Mouse (Mus musculus) intestine, postnatal 0 days (tissue): ENCODE measurements around the gene B430305J03Rik. TPM values are rescaled to one million over a fixed set of nuclear protein-coding genes. Genes with fewer than 3 reads are reported as not detected.

Experiments used
- ATAC-seq: fragments of 200-750 bp; cut with Nextera tagmentation; 2 replicates; pipeline ENCODE4 v1.8.0; 2017; ENCODE audit warnings: mild to moderate bottlenecking, moderate TSS enrichment, moderate library complexity
- H3K27ac ChIP-seq: fragments of 300-500 bp; sonication (generic); 2 replicates; pipeline ENCODE4 v1.5.1; 2014; ENCODE audit warnings: mild to moderate bottlenecking, low read depth, low read length, moderate library complexity
- H3K27me3 ChIP-seq: fragments of 300-500 bp; sonication (generic); replicated peaks from 2 replicates; pipeline ENCODE4 v1.6.1; 2014; ENCODE audit warnings: low read length, mixed read lengths; ENCODE audit not compliant: control insufficient read depth, insufficient read depth
- H3K36me3 ChIP-seq: fragments of 300-500 bp; sonication (generic); 2 replicates; pipeline ENCODE4 v1.6.1; 2014; ENCODE audit warnings: mild to moderate bottlenecking, moderate library complexity; ENCODE audit not compliant: control insufficient read depth, insufficient read depth
- H3K4me1 ChIP-seq: fragments of 300-500 bp; sonication (generic); replicated peaks from 2 replicates; pipeline ENCODE4 v1.6.1; 2014; ENCODE audit warnings: antibody characterized with exemption, low read length, mixed read lengths; ENCODE audit not compliant: control insufficient read depth, insufficient read depth
- H3K4me2 ChIP-seq: fragments of 300-500 bp; sonication (generic); replicated peaks from 2 replicates; pipeline ENCODE4 v1.6.1; 2014; ENCODE audit warnings: low read depth, mild to moderate bottlenecking, moderate library complexity
- H3K4me3 ChIP-seq: fragments of 300-500 bp; sonication (generic); 2 replicates; pipeline ENCODE4 v1.5.1; 2014; ENCODE audit warnings: low read depth, low read length
- H3K9ac ChIP-seq: fragments of 300-500 bp; sonication (generic); 2 replicates; pipeline ENCODE4 v1.6.1; 2014; ENCODE audit warnings: mild to moderate bottlenecking, low read depth, low read length
- H3K9me3 ChIP-seq: fragments of 300-500 bp; sonication (generic); 2 replicates; pipeline ENCODE4 v1.6.1; 2016; ENCODE audit warnings: mixed run types; ENCODE audit not compliant: control insufficient read depth
- CTCF ChIP-seq: sonication (generic); IDR thresholded peaks from 2 replicates; pipeline ENCODE4 v1.5.1; 2016; ENCODE audit warnings: low read depth, mild to moderate bottlenecking, control low read depth, antibody characterized with exemption, moderate library complexity
- WGBS: fragments of 180-500 bp; shearing (Covaris S2); extraction: QIAGEN DNeasy Blood & Tissue Kit; methylation state at CpG from one replicate; pipeline ENCODE4 v1.1.7; 2014; 5-methylcytosine and 5-hydroxymethylcytosine counted together
- polyA plus RNA-seq: library from polyadenylated mRNA; unstranded; fragments of >200 nt; fragmentation: Nextera tagmentation; extraction: Ambion mirVana; gene quantifications from 2 replicates; pipeline ENCODE4 v1.2.1, GENCODE M21; 2015

B430305J03Rik gene
- polyA plus RNA-seq, 1 experiment from 2014 or later = not detected

- no peak overlapping the region for H3K9ac ChIP-seq
- no peak overlapping the region for H3K27ac ChIP-seq
- no peak for ATAC-seq
- no peaks in the 10 kb centered on the region for H3K36me3 ChIP-seq
- no peak overlapping the region for H3K4me2 ChIP-seq
- TF ChIP-seq CTCF = no peak
- no peaks in the 10 kb centered on the region for H3K27me3 ChIP-seq
- no peak overlapping the region for H3K4me3 ChIP-seq
- no peaks in the 10 kb centered on the region for H3K9me3 ChIP-seq
- 52% methylated on average over 7 of the region's 7 CpGs for WGBS
- no peaks in the 10 kb centered on the region for H3K4me1 ChIP-seq
Observed at GRCm38 (mm10) chr3:61358756-61359293, 6.9 kb downstream of the B430305J03Rik start.

DNA sequence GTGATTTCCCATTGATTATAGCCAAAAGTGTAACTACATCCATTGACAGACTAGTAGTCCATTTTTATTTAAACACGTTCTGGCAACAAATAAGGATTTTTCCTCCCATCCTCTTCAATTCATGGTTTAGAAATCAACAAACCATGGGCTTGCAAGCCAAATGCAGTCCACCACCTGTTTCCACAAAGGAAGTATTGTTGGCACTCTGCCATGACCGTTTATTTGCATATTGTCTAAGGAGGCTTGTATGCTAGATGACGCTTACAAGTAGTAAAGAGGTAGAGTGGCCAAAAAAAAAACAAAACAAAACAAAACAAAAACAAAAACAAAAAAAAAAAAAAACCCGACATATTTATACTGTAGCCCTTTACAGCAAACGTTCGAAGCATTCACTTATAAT lies 7.6 kb downstream of the B430305J03Rik start:
- no peaks in the 10 kb centered on the region for H3K9me3 ChIP-seq
- H3K27ac ChIP-seq = no peak overlapping the region
- no peaks in the 10 kb centered on the region for H3K36me3 ChIP-seq
- TF ChIP-seq CTCF = no peak
- no peaks in the 10 kb centered on the region for H3K4me1 ChIP-seq
- H3K27me3 ChIP-seq = no peaks in the 10 kb centered on the region
- H3K4me3 ChIP-seq = no peak overlapping the region
- 57% methylated on average over 6 of the region's 6 CpGs for WGBS
- no peak overlapping the region for H3K9ac ChIP-seq
- H3K4me2 ChIP-seq = no peak overlapping the region
- no peak for ATAC-seq

DNA sequence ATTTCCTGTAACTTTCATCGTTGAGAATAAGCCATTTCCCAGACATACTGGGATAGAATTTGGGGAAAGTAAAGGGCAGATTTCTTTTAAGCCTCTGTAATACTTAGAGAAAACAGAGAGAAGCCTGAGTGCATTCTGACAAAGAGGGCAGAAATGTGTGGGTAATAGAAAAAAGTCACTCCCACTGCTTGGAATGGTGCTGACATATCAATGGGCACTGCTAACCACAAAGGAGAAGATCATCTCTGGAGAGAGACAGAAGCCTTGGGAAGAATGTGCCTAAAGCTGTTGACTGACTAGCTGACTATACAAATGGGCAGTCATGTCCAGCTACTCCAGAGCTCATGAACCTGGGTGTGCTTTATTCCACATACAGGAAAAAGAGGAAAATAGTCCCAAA lies 10.3 kb downstream of the B430305J03Rik start:
- H3K4me1 ChIP-seq = no peaks in the 10 kb centered on the region
- H3K4me3 ChIP-seq = no peak overlapping the region
- no peaks in the 10 kb centered on the region for H3K27me3 ChIP-seq
- H3K27ac ChIP-seq = no peak overlapping the region
- no peaks in the 10 kb centered on the region for H3K9me3 ChIP-seq
- 73% methylated on average over 1 of the region's 1 CpGs for WGBS
- no peak overlapping the region for H3K4me2 ChIP-seq
- TF ChIP-seq CTCF = no peak
- no peak overlapping the region for H3K9ac ChIP-seq
- no peaks in the 10 kb centered on the region for H3K36me3 ChIP-seq
- no peak for ATAC-seq

GRCm38 (mm10) chr3:61349433-61349832 lies 16.3 kb downstream of the B430305J03Rik start:
- 65% methylated on average over 1 of the region's 1 CpGs for WGBS
- H3K9me3 ChIP-seq = no peaks in the 10 kb centered on the region
- no peak overlapping the region for H3K9ac ChIP-seq
- no peak overlapping the region for H3K4me2 ChIP-seq
- H3K4me3 ChIP-seq = no peak overlapping the region
- no peak for TF ChIP-seq CTCF
- H3K4me1 ChIP-seq = no peaks in the 10 kb centered on the region
- H3K27ac ChIP-seq = no peak overlapping the region
- no peaks in the 10 kb centered on the region for H3K27me3 ChIP-seq
- no peak for ATAC-seq
- H3K36me3 ChIP-seq = no peaks in the 10 kb centered on the region

- Histone ChIP-seq H3K9me3 (no peaks in the 10 kb centered on the region), H3K4me1 (no peaks in the 10 kb centered on the region), H3K4me2 (no peak overlapping the region), H3K27me3 (no peaks in the 10 kb centered on the region), H3K9ac (no peak overlapping the region), H3K27ac (no peak overlapping the region), H3K36me3 (no peaks in the 10 kb centered on the region), H3K4me3 (no peak overlapping the region)
- ATAC-seq = no peak
- no peak for TF ChIP-seq CTCF
- 75% methylated on average over 4 of the region's 4 CpGs for WGBS
Observed at GRCm38 (mm10) chr3:61348036-61348614, 17.6 kb downstream of the B430305J03Rik start.

DNA sequence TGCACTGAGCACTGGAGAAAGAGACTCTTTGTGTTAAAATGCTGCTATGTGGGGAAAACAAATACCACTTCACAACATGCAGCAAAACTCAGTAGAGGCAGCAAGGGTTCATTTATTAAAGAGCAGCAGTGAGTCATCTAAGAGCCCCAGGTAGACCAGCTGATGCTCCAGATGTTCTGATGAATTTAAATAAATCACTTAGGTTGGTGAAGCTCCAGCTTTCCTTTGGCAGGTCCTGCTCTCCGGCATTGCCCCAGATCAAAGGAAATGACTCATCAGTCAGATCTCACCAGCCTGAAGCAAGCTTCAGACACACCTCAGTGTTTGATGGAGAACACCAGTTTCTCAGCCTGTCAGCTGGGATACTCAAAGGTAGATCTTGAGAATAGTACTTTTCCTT lies 20.1 kb downstream of the B430305J03Rik start:
- ATAC-seq = no peak
- WGBS = 21% methylated on average over 1 of the region's 1 CpGs
- Histone ChIP-seq H3K9ac (no peak overlapping the region), H3K36me3 (no peaks in the 10 kb centered on the region), H3K27me3 (no peaks in the 10 kb centered on the region), H3K4me3 (no peak overlapping the region), H3K27ac (no peak overlapping the region), H3K4me2 (no peak overlapping the region), H3K9me3 (no peaks in the 10 kb centered on the region), H3K4me1 (no peaks in the 10 kb centered on the region)
- TF ChIP-seq CTCF = no peak

DNA sequence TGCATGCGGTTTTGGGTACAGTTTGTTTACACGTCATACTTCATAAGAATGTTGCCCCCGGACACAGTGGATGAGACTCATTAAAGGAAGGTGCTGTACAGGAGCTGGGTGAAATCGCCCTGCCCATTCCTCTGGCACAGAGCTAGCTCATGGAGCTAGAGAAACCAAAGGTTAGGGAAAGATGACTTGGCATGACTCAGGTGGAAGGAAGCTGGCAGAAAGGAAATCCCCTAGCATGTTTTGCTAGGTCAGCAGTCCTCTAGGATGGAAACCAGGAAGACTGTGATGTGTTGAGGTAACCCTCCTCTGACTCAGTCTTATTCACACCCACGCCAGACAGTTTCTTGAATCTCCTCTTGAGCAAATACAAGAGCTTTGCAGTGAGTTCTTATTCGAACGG lies 21.7 kb downstream of the B430305J03Rik start:
- H3K4me2 ChIP-seq = no peak overlapping the region
- WGBS = 63% methylated on average over 7 of the region's 7 CpGs
- H3K9ac ChIP-seq = no peak overlapping the region
- no peaks in the 10 kb centered on the region for H3K4me1 ChIP-seq
- TF ChIP-seq CTCF = no peak
- no peaks in the 10 kb centered on the region for H3K36me3 ChIP-seq
- no peaks in the 10 kb centered on the region for H3K9me3 ChIP-seq
- H3K27me3 ChIP-seq = no peaks in the 10 kb centered on the region
- no peak overlapping the region for H3K4me3 ChIP-seq
- no peak overlapping the region for H3K27ac ChIP-seq
- peak; percentile 94 for ATAC-seq
